Mouse (Mus musculus) frontal cortex, postnatal 10 days (tissue): ENCODE results near the gene Dok7.

Source experiments
- DNase-seq, 2 experiments: peaks; one replicate each; pipeline ENCODE4 v3.0.0; 2022; ENCODE audit warnings: low spot score in 2 of 2, mixed read lengths in 1 of 2

The Dok7 gene

GRCm38 (mm10) chr5:35056604-35057432 lies at the start of gene Dok7:
Dok7 (plus strand) TSS chr5:35056766.
- DNase-seq: peak in 1 of 2 experiments; percentile 41

DNA sequence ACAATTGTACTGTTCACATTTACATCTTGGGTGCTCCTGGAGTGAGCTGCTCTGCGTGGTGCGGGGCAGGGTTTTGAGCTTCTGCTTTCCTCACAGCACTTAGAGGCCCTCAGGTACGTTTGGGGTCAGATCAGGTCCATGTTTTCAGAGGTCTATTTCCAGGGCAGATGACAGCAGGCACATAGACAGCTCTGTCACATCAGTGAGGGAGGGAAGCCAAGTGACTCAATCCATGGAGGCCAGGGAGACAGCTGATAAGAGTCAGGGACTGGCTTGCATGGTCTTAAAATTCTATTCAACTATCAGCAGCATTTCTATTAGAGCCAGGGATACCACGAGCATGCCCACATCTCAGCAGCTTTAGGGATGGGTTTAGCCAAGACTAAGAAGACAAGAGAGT lies 47.4 kb upstream of the Dok7 start:
- no peak for DNase-seq

DNA sequence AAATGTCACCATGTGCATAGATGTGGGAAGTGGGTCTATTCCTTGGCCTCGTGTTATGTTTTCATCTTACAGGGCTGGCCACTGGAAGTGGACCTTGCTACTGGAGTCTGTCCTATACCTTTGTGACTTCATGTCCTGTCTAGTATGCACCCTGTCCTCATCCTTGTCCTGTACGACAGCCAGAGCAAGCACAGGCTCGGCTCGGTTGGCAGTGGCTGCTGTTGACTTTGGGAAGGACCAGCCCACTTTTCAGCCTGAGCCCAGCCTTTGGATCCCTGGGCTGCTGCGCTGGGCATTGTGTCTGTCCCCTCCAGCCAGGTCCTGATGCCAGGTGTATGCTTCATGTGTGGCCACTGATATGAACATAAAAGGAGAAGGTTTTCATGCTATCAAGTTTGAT lies 45.9 kb upstream of the Dok7 start:
- DNase-seq: no peak

- DNase-seq: no peak
Observed at GRCm38 (mm10) chr5:35011156-35011923, 45.2 kb upstream of the Dok7 start.

- no peak for DNase-seq
Observed at GRCm38 (mm10) chr5:35014036-35014435, 42.5 kb upstream of the Dok7 start.

DNA sequence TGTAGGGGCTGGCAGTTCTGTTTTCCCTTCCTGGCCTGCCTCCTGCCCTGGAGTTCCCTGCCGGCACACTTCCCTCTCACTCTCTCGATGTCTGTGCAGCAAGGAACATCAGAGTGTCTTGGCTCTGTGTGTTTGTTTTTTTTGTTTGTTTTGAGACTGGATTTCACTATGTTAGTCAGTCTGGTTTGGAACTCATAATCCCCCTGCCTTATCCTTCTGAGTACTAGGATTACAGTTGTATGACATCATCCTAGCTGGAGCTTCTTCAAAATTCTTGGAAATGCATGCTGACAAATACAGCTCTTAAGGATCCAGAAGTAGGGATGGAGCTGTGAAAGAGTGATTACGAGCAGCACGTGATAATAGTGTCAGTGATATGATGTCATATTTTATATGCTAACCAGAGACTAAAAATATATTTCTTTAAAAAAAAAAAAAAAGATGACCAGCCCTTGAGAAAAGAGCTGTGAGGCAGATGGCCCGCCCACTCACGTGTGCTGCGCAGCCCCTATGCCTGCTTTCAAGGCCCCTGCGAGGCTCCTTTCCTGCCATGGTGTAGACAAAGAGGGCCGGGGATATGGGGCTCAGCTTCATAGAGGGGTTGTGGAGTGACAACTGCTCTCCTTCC lies 36.8 kb upstream of the Dok7 start:
- peak in 1 of 2 experiments; percentile 54 for DNase-seq

DNA sequence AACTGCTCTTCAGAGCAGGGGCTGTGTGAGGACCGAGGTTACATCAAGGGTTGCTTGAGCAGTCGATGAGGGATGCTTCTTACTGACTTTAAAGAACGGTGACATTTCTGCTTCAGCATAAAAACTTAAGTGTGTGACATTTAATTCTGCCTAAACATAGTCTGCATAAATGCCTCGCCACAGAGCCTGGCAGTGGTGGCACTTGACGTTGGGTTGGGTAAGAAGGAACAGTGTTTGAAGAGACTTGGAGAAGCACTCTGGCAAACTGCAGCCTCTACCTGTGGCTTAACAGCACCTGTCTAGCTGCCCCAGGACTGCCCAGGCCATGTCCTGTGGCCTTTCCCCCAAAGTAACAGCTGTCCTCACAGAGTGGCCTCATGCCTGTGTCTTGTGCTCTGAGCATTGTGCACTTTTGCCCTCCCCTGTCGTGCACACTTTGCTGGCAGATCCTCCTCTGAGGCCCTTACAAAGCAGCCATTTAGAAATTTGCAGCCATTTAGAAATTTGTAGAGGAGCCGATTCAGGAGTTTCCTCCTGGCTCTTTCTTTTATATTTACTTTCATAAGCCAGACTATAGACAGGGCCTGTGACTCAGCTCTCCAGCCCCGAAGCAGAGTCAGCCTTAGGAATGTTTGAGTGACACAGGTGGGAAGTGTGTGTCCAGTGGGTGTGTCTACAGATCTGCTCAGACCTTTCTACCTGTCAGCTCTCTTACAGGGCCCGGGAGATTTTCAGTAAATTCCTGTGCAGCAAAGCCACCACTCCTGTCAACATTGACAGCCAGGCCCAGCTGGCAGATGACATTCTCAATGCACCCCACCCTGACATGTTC lies 35.9 kb upstream of the Dok7 start:
- no peak for DNase-seq

- peak in 1 of 2 experiments; percentile 51 for DNase-seq
Observed at GRCm38 (mm10) chr5:35024975-35025374, 31.6 kb upstream of the Dok7 start.

GRCm38 (mm10) chr5:35029303-35029702 lies 27.3 kb upstream of the Dok7 start:
- DNase-seq: no peak

DNA sequence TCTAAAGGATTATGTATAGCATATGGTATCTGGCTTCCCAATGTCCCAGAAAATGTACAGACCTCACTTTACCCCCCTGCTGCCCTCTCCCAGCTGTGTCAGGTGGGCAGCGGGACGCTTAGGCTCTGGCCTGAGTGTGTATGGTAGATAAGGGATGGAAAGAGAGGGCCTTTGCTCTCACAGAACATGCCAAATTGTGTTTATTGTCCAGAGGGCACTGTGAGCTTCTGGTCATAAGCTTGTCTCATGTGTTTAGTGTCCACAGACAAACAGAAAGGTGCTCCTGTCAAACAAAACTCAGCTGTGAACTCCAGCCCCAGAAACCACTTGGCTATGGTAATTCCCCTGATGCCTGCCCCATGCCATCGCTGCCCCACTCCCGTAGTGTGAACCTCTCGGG lies 26.8 kb upstream of the Dok7 start:
- no peak for DNase-seq

- no peak for DNase-seq
Observed at GRCm38 (mm10) chr5:35033068-35033467, 23.5 kb upstream of the Dok7 start.

DNA sequence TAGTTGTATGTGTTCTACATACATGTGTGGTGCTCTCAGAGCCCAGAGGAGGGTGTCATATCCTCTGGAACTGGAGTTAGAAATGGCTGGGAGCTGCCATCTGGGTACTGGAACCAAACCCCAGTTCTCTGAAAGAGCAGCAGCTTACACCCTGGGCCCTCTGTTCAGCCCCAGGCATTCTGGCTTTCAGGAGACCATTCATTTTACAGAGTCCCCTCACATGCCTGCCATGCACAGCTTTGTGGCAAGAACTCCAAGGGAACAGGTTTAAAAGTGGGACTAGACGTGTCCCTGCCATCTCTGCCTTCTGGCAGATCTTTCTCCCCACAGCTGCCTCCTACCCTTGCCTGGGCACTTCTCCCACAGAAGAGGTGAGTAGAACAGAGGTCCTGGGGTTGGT lies 22.9 kb upstream of the Dok7 start:
- no peak for DNase-seq

DNA sequence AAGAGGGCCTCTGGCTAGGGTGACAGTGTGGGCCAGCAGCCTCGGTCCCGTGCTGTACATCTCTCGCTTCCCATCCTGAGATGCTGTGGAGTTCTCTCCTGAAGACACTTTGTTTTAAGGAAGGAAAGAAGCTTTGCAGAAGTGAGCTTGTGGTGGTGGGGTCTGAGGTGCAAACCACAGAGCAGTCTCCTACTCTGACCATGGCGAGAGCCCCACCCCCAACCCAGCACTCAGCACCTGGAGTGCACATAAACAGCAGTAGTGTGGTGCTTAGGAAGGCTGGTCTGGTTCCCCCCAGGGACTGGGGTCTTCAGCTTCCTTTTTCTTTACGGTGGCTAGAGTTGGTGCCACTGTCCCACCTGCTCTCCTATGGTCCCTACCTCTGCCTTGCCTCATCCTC lies 21.4 kb upstream of the Dok7 start:
- no peak for DNase-seq

DNA sequence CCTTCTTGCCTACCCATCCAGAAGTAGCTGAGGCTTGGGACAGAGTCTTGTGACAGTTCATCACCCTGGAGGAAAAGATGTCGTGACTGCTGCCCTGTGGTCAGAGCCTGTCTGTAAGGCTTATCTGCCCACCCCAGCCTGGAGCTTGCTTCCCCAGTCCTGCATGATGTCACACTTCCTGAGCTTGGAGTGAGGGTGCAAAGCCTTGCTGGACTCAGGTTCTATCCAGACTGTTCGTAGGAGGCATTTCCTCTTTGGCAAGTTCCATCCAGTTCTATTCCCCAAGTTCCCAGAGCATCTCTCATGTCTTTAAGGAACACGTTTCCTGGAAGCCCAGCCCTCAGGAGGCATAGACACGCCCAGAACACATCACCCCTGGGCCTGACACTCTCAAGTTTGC lies 20.8 kb upstream of the Dok7 start:
- no peak for DNase-seq

GRCm38 (mm10) chr5:35037438-35037837 lies 19.1 kb upstream of the Dok7 start:
- DNase-seq: no peak

DNA sequence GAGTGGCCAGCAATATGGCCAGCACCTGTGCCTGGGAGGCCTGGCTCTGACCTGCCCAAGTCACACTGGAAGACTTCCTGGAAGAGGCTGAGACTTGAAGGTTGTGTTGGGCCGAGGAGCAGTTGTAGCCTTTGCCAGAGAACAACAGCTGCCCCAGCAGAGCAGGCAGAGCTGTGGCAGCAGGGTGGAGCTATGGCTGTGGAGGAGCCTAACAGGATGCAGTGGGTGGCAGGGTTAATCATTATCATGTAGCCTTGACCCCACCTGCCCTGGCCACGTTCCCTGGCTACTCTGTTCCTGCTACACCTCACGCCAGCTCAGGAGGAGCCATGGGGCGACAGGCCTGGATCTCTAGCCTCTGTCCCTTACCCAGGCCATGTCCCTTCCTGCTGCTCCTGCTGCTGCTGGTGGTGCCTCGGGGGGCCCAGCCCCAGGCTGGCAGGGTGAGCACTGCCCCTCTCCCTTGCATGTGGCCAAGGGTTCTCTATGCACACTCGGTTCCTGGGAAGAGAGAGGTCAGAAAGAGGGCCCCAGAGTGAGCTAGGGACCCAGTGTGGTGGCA lies 15.2 kb upstream of the Dok7 start, which contains the start of gene Hgfac:
Hgfac (plus strand) TSS at position 242 of the 562 bp plus-strand sequence.
- no peak for DNase-seq

DNA sequence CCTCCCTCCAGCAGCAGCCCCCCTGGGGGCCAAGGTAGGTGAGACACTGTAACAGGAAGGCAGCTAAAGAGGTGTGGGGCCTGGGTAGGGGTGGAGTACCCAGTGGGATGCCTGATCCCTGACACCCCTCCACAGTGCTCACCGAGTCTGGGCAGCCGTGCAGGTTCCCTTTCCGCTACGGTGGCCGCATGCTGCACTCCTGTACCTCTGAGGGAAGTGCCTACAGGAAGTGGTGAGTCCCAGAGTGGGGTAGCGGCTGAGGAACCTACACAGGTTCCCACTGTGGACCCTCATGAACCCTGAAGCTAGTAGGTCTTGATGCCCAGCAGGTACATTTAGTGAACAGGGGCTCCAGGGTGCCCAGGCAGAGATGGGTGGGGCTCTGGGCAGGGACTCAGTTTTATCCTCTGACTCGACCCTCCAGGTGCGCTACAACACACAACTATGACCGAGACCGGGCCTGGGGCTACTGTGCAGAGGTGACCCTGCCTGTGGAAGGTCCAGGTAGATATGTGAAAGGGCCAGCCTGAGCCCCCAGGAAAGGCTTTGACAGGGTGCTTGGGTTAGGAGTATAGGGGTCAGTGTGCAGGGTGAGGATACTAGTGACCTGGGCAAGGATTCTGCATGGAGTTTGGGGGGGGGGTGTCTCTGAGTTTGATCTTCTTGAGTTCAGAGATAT lies 14.0 kb upstream of the Dok7 start:
- DNase-seq: no peak

- DNase-seq: peak; percentile 64 to 75
Observed at GRCm38 (mm10) chr5:35043110-35043451, 13.5 kb upstream of the Dok7 start.

DNA sequence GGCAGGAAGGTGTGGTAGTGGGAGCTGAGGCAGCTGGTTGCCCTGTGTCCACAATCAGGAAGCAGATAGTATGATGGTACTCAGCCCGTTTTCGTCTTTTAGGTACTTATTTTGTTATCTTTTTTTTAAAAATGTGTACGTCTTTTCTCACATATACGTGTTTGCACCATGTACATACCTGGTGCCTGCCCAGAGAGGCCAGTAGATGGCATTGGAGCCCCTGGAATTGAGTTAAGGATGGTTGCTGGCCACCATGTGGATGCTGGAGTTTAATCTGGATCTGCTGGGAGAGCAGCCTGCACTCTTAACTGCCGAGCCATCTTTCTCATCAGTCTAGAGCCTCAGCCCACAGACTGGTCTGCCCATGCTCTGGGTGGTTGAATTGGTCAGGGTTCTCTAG lies 6.0 kb upstream of the Dok7 start:
- DNase-seq: no peak

DNA sequence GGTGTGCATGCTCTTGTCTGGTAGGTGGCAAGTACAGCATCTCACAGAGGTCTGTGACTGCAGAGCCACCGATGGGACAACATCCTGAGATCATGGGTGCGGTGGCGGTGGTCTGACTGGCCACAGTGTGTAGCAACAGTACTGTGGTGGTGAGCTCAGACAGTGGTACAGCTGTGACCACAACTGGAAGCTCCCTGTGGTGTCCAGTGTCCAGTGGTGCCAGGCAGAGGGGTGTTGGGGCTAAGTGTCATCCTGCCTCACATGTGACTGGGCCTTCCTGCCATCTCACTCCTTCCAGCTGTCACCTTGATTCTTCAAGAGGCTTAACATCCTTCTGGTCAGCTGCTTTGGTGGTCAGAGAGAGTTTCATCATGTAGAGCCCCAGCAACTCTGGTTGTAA lies 1.9 kb upstream of the Dok7 start:
- DNase-seq: no peak

GRCm38 (mm10) chr5:35055076-35055475 lies 1.5 kb upstream of the Dok7 start:
- DNase-seq: no peak
